Mouse (Mus musculus) yolk sac, embryonic 10.5 days (tissue): ENCODE measurements around the gene Cdh4.

Source experiments
- DNase-seq: peaks from one replicate; pipeline ENCODE4 v3.0.0-alpha.2; 2017; ENCODE audit warnings: low spot score

Cdh4 gene

DNA sequence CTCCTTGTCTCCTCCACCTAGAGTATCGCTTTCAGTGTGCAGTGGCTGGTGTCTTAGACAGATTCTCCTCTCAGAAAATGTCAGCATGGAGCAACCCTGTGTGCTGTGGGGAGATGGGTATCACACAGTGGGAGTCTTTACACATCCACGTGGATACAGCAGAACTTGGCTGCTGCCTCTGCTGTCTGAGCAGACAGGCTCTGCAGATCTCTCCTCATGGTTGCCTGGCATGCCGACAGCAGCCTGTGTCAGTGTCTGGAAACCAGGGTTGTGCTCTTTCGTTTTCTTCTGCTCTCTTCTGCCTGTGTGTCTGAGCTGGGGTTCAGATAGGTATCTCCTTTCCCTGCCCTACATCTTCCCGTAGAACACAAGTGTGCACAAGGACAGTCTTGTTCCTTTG, 237.6 kb downstream of the Cdh4 start:
- DNase-seq, result no peak

DNA sequence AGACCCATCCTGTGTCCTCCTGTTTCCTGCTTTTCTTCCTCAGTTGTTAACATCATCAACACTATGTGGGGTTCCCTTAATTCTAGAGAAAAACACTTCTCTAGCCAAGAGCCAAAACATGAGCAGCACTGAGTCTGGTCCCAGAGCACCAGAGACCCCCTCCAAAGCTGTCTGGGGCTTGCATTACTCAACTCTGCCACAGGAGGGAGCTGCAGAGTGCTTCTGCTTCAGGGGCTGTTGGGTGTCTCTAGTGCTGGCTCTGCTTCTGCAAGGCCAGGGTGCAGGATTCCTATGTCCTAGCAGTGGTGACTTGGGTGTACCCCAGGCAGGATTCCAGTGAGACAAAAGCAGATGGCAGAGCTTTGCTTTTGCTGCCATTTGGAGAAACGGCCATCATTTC, 239.2 kb downstream of the Cdh4 start:
- no peak for DNase-seq

DNA sequence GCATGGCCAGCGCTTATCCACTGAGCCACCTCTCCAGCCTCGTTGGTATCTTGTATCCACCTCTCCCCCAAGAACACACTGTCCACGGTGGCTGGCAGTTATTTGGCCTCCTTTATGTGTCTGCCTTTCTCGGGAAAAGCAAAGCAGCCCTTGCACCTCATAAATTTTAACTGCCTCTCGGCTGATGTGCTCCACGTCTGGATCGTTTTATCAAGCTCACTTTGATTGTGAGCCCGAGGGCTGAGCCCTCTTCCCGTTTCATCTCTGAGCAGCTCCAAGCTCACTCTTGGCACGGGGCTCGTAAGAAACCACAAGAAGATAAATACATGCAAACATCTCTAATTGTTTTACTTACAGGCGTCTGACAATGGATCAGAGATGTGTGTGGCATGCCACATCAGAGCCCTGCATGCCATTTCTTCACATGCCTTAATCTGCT, 245.0 kb downstream of the Cdh4 start:
- no peak for DNase-seq

DNA sequence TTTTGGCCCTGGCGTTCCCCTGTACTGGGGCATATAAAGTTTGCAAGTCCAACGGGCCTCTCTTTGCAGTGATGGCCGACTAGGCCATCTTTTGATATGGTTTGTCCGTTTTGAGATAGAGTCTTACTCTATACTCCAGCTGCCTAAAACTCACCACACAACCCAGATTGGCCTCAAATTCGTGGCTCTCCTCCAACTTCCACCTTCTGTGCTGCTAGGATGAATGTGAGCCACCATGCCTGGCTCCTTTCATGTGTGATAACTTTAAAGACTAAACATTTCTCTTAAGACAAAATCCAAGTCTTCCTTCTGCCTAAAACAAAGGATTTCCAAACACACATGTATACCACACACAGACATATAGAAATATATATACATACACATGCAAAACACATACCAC, 246.7 kb downstream of the Cdh4 start:
- DNase-seq, result no peak

DNA sequence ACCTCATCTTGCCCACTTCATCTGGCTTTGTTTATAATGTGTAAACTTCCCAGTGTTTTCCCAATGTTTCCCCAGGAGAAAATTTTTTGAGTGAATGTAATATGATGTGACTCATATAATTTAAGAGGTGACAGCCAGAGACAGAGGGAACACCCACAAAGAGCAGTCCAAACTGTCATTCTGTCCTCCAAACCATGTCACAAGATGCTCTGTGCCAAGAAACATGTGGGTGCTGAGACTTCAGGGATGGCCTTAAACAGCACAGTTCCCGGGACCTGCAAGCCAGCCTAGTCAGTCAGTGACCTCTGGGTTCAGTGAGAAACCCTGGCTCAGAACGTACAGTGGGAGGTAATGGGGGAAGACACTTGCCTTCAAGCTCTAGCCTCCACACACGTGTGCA, 247.5 kb downstream of the Cdh4 start:
- DNase-seq, result no peak

DNA sequence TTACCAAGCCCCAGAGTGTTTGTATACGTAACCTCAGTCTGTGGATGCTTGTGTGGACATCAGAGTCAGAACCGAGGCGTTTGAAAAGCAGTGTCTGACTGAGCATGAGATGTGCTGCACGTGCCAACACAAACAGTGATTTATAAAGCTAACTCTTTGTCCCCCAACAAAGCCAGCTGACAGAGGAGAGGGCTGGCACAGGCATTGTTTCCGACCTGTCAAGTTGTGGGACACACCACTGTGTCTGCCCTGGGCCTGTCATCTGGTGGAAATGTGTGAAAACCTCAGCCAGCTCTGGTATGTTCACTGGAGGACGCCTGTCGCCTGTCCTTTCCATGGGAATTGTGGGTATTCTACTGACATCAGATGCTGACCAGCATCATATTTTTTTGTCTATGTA, 248.3 kb downstream of the Cdh4 start:
- DNase-seq, result no peak

DNA sequence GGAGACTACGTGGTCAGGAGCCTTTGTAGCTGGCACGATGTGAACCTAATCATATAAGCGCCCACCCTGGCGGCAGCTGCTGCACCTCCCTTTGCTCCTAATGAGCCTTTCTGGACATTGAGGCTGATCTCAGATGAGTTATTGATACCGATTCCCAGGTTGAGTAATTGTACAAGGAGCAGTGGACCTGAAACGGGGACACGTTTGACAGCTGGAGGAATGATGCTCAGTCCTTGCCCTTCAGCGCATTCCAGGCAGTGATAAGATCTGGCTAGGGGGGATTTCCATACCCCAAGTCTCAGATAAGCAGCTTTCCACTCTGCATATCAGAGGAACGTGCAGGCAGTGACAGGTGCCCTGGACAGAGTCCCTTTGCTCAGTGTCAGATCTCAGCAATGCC, 252.7 kb downstream of the Cdh4 start:
- DNase-seq, result no peak

DNA sequence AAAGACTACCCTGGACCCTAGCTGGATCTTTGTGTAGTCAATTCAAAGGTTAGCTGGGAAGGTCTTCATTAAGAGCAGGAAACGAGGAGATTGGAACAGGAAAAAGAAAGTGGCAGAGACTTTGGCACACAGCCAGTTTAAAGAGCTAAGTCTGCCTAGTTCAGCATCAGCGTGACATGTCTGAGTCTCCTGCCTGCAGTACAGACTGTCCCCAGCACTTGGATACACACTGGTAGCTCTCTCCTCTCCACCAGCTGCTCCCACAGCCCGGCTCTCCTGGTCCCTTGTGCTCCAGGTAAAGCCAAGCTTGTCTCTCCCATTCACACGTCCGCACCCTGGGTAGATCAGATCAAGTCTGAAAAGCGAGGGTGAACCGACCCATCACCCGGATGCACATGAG, 255.4 kb downstream of the Cdh4 start:
- DNase-seq, result no peak

DNA sequence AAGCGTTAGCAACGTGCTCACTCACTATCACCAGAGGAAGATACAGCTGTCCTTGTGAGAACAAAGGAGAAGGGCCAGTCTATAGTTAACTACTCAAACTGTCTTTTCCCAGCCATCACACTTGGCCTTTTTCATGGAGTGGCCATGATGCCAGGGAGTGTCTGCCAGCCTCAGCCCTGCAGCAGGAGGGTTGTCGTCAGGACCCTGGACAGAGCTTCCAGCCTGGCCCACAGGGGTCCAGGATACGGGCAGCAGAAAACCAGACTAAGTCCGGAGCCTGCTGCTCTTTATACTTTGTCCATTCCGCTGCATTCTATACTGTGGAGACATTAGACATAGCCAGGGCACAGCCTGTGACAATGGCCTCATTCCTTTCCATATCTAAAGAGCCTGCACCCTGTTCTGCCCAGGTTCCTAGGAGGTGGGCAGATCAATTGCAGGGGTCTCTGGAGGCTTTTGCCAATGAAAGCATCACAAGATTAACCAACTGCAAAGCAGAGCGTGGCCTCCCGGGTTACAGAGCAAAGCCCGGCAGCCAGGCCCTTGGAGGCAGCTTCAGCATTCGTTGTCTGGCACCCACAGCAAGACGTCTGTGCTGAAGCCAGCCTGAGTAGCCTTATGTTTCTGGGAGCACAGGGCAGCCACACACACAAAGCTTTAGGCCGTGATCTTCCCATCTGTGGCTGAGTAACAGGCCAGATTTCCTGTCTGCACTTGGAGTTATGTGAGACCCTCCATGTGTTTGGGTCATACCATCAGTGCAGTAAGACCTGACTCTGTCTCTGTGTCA, 256.2 kb downstream of the Cdh4 start:
- DNase-seq, result no peak

DNA sequence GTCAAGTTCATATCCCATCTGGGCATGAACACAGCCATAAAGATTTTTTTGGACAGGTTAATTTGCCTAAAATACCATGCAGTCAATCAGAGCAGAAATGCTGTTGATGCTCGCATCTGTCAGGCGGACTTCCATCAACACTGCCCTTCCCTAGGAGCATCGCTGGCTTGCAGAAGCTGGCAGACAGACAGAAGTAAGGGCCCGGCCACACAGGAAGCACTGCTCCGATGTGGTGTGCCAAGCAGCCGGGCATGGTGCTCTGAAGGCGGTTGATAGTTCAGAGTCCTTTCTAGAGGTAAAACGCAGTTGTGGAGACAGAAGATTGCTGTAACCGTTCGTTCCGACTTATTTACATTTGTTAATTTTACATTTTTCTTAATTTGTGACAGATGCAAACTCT, 262.8 kb downstream of the Cdh4 start:
- no peak for DNase-seq

DNA sequence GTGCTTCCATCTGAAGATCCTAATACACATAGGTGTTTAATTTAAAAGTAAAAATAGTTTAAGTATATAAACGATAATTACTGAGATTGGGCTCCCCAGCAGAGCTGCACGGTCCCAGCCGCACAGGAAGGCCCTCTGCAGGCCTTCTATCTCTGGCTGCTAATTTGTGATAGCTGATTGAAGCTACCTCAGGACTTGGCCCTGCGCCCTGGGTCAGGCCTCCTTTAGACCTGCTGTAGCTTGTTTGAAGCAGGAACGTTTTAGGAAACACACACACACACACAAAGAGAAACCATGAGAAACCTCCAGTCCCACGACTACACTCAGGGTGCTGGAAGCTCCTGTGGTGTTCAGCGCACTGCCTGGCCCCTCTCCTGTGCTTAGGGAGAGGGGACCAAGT, 263.2 kb downstream of the Cdh4 start:
- no peak for DNase-seq

DNA sequence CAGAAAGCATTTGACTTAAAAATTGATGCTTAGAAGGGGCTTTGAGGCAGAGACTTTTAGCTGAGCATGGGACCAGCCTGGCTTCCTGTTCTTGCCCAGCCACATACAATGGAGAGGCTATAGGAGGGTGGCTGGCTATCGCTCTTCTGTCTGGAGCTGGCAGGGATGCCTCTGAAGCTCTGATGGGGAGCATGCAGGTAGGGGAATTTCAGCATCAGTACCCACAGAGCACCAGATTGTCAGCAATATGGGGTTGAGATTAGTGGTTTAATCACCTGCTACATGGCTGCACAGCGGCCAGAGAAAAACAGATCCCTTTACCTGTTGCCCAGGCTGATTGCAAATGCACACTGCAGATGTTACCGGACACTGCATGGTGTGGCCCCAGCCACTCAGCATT, 264.4 kb downstream of the Cdh4 start:
- DNase-seq, result no peak

DNA sequence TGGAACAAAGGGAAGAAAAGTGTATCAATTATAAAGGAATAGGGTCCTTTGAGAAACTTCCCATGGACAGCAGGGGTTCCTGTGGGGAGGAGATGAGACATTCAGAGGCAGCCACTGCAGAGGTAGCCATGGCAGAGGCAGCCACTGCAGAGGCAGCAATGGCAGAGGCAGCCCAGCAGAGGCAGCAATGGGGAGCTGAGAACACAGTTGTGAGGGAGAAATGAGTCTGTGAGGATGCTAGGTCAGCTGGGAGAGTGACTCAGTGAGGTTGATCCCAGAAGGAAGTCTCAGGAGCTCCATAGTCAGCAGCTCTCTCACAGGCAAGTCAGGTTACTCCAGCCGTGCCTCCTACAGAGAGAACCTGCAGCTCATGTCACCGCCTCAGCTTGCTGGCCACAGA, 266.9 kb downstream of the Cdh4 start:
- DNase-seq, result no peak

DNA sequence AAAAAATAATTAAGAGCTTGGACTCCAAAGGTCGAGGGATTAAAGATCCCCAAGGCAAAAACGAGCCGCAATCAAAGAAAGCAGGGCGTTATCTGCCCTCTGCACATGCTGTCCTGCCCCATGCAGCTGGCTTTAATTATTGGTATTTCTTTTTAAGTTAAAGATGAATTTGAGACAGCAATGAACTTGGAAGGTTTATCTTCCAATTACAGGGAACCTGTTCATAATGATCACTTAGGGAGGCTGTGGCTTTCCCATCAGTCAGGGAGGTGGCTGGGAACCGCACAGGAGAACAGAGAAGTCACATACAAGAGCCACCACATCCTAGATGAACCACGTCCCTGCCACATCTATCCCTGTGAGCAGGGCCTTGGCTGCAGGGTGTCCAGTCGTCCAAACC, 270.5 kb downstream of the Cdh4 start:
- DNase-seq, result no peak

DNA sequence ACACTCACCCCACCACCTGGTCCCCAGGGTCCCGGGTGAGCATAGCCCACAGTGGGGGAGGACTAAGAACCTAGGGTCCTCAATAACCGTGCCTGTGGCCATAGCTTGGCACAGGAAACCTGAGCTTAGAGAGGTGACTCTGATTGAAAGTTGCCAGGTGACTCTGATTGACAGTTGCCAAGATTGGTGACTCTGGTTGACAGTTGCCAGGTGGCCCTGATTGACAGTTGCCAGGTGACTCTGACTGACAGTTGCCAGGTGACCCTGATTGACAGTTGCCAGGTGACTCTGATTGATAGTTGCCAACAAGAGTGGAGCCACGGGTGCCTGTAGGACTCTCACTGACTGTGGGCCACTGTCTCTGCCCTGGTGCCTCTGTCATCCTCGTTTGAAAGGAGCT, 271.1 kb downstream of the Cdh4 start:
- no peak for DNase-seq

DNA sequence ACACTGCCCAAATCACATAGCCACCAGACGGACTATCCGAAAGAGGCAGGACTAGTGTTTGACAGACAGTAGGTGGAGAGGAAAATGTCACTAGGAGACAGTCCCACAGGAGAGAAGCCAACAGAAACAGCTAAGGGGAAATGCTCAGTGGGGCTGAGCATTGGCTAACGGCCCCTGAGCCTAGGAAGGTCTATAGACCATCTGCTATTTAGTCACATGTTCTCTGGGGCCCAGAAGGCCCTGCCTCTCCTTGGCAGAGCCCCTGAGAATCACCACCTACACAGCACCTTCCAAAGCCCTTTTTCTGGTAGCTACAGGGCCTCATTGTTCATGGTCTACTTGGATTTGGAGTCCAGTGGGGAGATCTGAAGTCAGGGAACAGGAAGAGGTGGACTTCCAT, 271.9 kb downstream of the Cdh4 start:
- DNase-seq, result no peak

DNA sequence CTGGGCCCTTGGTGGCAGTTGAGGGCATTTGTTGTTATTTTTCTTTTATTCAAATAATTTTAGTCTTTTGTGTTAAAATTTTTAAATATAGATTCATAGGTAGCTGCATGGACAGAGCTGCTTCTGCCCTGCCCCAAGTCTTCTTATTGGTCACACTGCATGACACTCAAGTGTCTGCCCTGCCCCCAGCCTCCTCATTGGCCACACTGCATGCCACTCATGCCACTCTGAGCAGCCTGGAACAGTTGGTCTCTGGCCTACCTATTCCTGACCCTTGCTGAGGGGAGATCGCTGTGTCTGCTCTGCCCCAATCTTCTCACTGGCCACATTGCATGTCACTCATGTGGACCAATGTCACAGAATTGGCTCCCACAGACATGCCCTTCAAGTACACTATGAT, 273.1 kb downstream of the Cdh4 start:
- DNase-seq, result no peak

DNA sequence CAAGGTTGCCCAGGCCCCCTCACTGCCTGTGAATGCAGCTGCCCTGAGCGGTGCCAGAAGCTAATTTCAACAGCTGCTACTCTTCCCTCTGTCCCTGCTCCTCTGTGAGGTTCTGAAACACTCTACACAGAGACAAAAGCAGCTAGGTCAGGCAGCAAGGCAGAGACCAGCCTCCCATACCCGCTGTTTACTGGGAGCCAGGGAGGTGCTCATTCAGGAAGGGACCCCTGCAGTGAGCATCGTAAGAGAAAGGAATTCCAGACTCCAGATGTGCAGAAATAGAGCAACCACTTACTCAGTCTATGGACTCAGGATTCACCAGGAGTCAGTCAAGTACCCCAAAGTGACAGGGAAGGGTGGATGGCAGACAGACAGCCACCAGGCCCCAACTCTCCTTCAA, 278.1 kb downstream of the Cdh4 start:
- DNase-seq, result no peak

DNA sequence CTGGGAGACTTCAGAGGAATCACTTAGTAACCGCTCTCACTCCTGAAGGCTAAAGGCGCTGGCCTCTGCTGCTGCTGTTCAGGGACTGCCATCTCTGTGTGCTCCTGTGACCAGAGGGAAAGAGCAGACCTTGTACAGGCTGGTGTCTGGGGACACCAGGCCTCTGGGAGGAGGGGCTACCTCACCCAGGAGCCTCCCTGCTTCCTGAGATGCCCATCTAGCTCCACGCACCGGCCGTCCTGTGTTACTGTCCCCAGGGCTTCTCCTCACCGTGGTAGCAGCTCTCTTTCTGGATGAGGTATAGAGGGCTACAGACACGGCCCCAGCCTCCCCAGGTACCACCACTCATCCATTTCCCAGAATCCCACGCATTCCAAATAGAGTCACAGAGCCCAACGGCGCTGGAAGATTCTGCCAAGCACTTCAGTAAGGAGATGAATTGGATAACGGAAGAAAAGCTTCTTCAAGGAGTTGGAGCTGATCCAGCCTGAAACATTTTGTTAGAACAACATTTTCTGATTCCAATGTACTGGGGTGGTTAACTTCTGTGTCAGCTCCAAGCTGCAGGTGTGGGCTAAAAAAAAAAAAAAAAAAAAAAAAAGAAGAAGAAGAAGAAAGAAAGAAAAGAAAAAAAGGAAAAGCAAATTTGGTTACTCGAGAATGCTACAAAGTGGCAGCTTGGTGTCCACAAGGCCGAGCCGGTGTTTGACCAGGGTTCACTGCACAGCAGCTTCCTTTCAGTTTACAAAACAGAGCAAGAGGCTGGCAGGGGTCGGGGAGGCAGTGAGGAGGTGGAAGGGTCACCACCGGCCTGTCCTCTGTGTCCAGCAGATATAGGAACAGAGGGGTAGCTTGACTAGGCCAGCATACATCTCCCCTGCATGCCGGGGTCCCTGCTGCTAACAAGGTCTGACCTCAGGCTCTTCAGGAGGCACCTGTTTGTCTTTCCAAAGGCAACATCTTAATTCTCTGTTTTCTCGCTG, 279.6 kb downstream of the Cdh4 start:
- DNase-seq, result no peak

DNA sequence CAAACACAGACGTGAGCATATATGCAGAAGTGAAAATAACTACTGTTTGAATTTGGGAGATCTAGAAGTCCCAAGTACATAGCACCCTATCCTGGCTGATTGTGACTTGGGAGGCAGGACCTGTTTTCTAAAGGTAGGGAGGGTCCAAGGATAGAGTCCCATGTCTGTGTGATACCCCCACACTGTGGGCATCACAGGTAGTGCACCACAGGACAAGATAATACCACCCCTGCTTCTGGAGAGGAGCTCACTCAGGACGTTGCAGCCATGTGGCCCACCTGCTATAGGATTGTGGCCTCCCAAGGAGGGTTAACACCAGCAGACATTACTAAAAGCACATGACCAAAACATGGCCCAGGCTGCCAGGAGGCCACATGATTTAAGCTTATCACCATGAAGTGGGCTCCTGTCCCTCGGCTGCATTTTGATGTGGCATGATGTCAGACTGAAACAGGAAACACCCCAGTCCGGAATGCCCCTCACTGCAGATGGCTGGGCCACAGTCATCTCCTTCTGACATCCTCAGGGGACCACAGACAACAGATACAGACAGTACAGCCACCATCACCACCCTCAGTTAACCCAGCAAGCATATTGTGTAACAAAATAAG, 280.6 kb downstream of the Cdh4 start:
- no peak for DNase-seq

DNA sequence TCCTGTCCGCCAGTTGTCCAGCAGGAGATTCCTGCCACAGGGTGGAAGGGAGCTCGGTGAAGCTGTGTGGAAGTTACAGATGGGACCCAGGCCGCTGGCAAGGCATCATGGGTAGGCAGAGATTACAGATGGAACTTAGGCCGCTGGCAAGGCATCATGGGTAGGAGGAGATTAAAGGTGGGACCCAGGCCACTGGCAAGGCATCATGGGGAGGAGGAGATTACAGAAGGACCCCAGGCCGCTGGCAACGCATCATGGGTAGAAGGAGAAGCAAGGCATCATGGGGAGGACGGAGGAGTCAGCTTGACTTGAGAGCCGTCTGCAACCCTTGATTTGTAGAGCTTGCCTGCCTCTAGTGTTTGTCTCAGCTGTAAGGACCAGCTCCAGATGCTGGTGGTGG, 281.2 kb downstream of the Cdh4 start:
- DNase-seq, result no peak

DNA sequence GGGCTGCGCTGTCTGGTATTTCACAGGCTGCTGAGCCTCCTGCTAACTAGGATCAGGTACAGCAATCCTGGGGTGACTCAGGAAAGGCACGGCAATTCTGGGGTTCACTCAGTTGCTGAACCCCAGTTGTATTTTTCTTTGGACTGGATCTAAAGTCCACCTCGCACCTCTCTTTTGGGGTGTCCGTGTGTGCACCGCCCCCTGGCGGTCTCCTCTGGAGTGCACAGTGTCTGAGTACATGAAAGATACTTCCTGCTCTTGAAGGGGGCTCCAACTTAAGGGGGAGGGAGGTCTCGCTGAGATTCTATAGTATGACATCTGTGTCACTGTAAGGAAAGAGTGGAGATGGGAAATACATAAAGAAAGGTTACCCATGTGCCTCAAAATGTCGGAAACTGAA, 286.8 kb downstream of the Cdh4 start:
- DNase-seq, result no peak

DNA sequence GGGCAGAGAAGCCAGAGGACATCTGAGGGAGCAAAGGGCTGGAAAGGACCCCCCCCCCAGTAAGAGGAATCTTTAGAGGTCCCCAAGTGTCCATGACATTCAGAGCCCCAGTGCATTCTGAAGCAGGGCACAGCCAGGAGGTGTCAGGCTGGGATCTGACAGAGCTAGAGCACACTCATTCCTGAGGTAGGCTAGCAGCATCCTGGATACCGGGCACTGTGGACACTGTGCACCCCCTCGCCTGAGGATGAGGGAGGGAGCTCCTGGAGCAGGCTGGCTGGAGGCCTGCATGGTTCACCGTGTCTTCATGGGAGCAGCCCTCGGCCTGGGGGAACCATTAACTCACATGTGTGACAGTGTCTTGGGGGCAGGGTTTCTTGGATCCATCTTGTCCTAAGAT, 287.6 kb downstream of the Cdh4 start:
- DNase-seq, result no peak
